In the genomic region with DNA sequence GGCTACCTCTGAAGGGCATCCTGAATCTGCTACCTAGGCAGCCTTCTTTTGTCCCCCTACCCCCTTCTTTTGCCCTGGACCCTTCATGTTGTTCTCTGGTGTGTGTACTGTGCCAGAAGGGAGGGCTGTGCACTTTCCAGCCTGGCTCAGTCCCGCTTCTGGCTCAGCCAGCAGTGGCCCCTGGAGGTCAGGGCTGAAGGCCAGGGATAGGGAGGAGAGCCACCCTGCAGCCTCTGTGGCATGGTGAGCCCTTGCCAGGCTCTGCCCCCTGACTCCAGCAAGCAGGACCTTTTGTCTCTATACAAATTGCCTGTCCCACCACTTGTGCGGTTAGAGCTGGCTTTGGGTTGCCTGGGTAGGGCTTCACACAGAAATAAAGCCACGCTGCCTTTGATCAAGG, we compare ENCODE assay signal across 11 mouse cellular contexts.
"Had no signal": no experiment of that assay in that cellular context is flagged by ENCODE, and none has a peak within 500 bp of the region (broad histone marks: within the 10 kb centered on the region; RNA-seq: fewer than 3 reads in every experiment).

No protein-coding gene starts in this region.

- H3K9me3 ChIP-seq: limb, embryonic 13.5 days; midbrain, embryonic 15.5 days had no signal

- H3K27ac ChIP-seq: kidney, postnatal 0 days; limb, embryonic 13.5 days; liver, embryonic 14.5 days; midbrain, embryonic 15.5 days had no signal

- H3K36me3 ChIP-seq: limb, embryonic 13.5 days; midbrain, embryonic 15.5 days had no signal

- DNase-seq: kidney, postnatal 36 days; layer of hippocampus, adult 9-11 months; layer of hippocampus, postnatal 36 days; lung, adult 18-20 months; right cerebral cortex, adult 18-20 months; right cerebral cortex, postnatal 25 days; thymus, postnatal 36 days had no signal

- H3K4me2 ChIP-seq: limb, embryonic 13.5 days; midbrain, embryonic 15.5 days had no signal

- H3K9ac ChIP-seq: limb, embryonic 13.5 days; liver, embryonic 14.5 days; midbrain, embryonic 15.5 days had no signal

- H3K27me3 ChIP-seq: limb, embryonic 13.5 days had no signal

- ATAC-seq: midbrain, embryonic 15.5 days had no signal

- H3K4me3 ChIP-seq: limb, embryonic 13.5 days; midbrain, embryonic 15.5 days had no signal
